Mouse (Mus musculus): ENCODE results near the gene Crcp. TPM values are rescaled to one million over a fixed set of nuclear protein-coding genes. Genes with fewer than 3 reads are reported as not detected.

Gene Crcp
- total and polyA plus RNA-seq, 3 experiments, result 42.3 to 63.2 (median 58.3) TPM

DNA sequence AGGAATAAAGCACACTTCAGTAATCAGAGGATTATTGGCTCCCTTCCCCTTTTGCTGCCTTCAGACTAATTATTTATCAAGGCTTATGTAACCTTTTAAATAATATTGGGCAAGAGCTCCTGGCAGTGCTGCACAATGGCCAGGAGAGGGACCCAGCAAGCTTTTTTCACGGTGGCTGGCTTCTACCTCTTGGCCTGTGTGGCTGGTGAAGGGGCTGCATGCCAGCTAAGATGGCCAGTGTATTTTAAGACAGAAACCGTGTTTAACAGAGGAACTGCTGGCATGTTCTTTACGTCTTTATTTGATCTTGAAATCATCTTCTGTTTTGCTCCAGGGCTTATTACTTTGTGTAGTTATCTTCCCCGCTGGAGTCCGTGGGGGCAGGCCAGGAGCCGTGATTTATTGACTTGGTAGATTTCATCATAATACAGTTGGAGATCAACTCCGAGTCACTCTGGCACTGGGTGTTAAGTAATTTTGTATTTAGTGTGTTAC, 15.2 kb downstream of the Crcp start:
- H3K27me3 ChIP-seq (replicated peaks), result no peaks in the 10 kb centered on the region
- in situ Hi-C loops (cut with MboI; ENCODE audit: low pct_ligation_motif_present, low pct_unique_long_range_greater_than_20kb, low sequenced_read_pairs) (no loop called here), dilution Hi-C loops (cut with MboI; ENCODE audit: extremely low pct_ligation_motif_present, extremely low pct_unique_long_range_greater_than_20kb, low sequenced_read_pairs) (no loop called here)
- no peak for DNase-seq (ENCODE audit: extremely low read depth)
- no peaks in the 10 kb centered on the region; the same call in 1 of the 2 replicates for H3K79me2 ChIP-seq (replicated peaks; ENCODE audit: control insufficient read depth, extremely low read depth, insufficient read depth, poor library complexity, severe bottlenecking)
- H3K9ac ChIP-seq (ENCODE audit: insufficient read depth, low read depth), result no peak overlapping the region
- H3K36me3 ChIP-seq (replicated peaks in 1 of 2; ENCODE audit: control insufficient read depth in 1 of 2, insufficient read depth in 1 of 2, low read length in 1 of 2), result peaks cover 73 to 94% of the 10 kb centered on the region in 2 experiments
- H3K4me3 ChIP-seq (replicated peaks in 1 of 3; ENCODE audit: low read depth in 2 of 3, low read length in 2 of 3, poor library complexity in 1 of 3), result no peak overlapping the region
- TF ChIP-seq SMC3 (IDR thresholded peaks at IDR 0.05; ENCODE audit: low read depth, low read length) (peak; percentile 63), RAD21 (IDR thresholded peaks at IDR 0.05; ENCODE audit: low read depth, low read length) (peak; percentile 55), CTCF (conservative IDR thresholded peaks at IDR 0.05 in 1 of 2, IDR thresholded peaks at IDR 0.05 in 1 of 2; ENCODE audit: low read depth in 2 of 2, low read length in 2 of 2) (peak; percentile 27 to 65; a peak in 3 of 4 replicates), POLR2A (IDR thresholded peaks at IDR 0.05; ENCODE audit: low read depth, low read length) (no peak)
- H3K9me3 ChIP-seq (replicated peaks; ENCODE audit: low read length), result no peaks in the 10 kb centered on the region
- H3K4me2 ChIP-seq (ENCODE audit: insufficient read depth, low read depth, poor library complexity, severe bottlenecking), result no peak overlapping the region
- no peak overlapping the region for H3K27ac ChIP-seq (ENCODE audit: insufficient read depth, low read depth)
- H3K4me1 ChIP-seq (ENCODE audit: control insufficient read depth in 1 of 2, insufficient read depth in 2 of 2), result peaks cover 0 to 10% of the 10 kb centered on the region in 2 experiments; a peak in 2 of 4 replicates

DNA sequence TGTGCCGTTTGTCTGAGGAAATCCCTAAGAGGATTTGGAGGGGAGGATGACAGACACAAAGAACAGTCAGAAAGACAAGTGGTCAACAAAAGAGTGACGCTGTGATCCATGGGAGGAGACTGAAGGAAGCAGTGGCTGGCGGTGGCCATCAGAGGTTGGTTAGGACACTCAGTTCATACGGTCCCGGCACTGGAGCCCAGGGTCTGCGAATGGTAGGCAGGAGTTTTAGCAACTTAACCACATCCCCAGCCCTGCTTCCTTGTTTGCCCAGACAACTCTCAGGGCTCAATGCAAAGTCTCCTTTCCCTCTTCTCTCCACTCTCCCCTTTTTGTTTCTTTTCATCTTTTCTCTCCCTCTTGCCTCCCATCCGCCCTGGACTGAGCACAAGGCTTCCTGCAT, 17.0 kb downstream of the Crcp start:
- Histone ChIP-seq H3K4me3 (replicated peaks in 1 of 3; ENCODE audit: low read depth in 2 of 3, low read length in 2 of 3, poor library complexity in 1 of 3) (no peak overlapping the region), H3K79me2 (replicated peaks; ENCODE audit: control insufficient read depth, extremely low read depth, insufficient read depth, poor library complexity, severe bottlenecking) (no peaks in the 10 kb centered on the region; the same call in 1 of the 2 replicates), H3K27ac (ENCODE audit: insufficient read depth, low read depth) (no peak overlapping the region), H3K9me3 (replicated peaks; ENCODE audit: low read length) (no peaks in the 10 kb centered on the region), H3K4me2 (ENCODE audit: insufficient read depth, low read depth, poor library complexity, severe bottlenecking) (no peak overlapping the region), H3K27me3 (replicated peaks) (no peaks in the 10 kb centered on the region), H3K36me3 (replicated peaks in 1 of 2; ENCODE audit: control insufficient read depth in 1 of 2, insufficient read depth in 1 of 2, low read length in 1 of 2) (peaks cover 72 to 93% of the 10 kb centered on the region in 2 experiments), H3K9ac (ENCODE audit: insufficient read depth, low read depth) (no peak overlapping the region), H3K4me1 (ENCODE audit: control insufficient read depth in 1 of 2, insufficient read depth in 2 of 2) (peaks cover 0 to 15% of the 10 kb centered on the region in 2 experiments; a peak in 2 of 4 replicates)
- dilution Hi-C loops (cut with MboI; ENCODE audit: extremely low pct_ligation_motif_present, extremely low pct_unique_long_range_greater_than_20kb, low sequenced_read_pairs) (no loop called here), in situ Hi-C loops (cut with MboI; ENCODE audit: low pct_ligation_motif_present, low pct_unique_long_range_greater_than_20kb, low sequenced_read_pairs) (loop anchor here (5.0 kb wide), 1 partner anchor 91 kb away; no protein-coding TSS in a partner anchor)
- DNase-seq (ENCODE audit: extremely low read depth), result no peak
- no peak for TF ChIP-seq JUN (IDR thresholded peaks at IDR 0.05; ENCODE audit: insufficient read depth, low read depth, low read length)
- no peak for TF ChIP-seq SMC3 (IDR thresholded peaks at IDR 0.05; ENCODE audit: low read depth, low read length)
- no peak for TF ChIP-seq JUND (conservative IDR thresholded peaks at IDR 0.05; ENCODE audit: low read depth, low read length)
- no peak for TF ChIP-seq IRF4 (IDR thresholded peaks at IDR 0.05; ENCODE audit: low read depth, low read length)
- TF ChIP-seq MAX (IDR thresholded peaks at IDR 0.05; ENCODE audit: low read length), result no peak
- TF ChIP-seq RAD21 (IDR thresholded peaks at IDR 0.05; ENCODE audit: low read depth, low read length), result no peak
- no peak for TF ChIP-seq NELFE (IDR thresholded peaks at IDR 0.05; ENCODE audit: low read depth, low read length)
- TF ChIP-seq PAX5 (IDR thresholded peaks at IDR 0.05; ENCODE audit: low read length), result no peak
- no peak for TF ChIP-seq MYC (IDR thresholded peaks at IDR 0.05; ENCODE audit: low read depth, low read length)
- no peak for TF ChIP-seq RCOR1 (conservative IDR thresholded peaks at IDR 0.05; ENCODE audit: low read depth, low read length)
- TF ChIP-seq POLR2AphosphoS2 (IDR thresholded peaks at IDR 0.05; ENCODE audit: low read depth, low read length), result no peak
- TF ChIP-seq CHD1 (IDR thresholded peaks at IDR 0.05; ENCODE audit: low read depth, low read length), result no peak
- TF ChIP-seq ZC3H11A (IDR thresholded peaks at IDR 0.05; ENCODE audit: low read depth, low read length), result no peak
- no peak for TF ChIP-seq NRF1 (IDR thresholded peaks at IDR 0.05; ENCODE audit: low read depth, low read length)
- TF ChIP-seq SIN3A (IDR thresholded peaks at IDR 0.05; ENCODE audit: low read length), result no peak
- no peak for TF ChIP-seq MXI1 (IDR thresholded peaks at IDR 0.05; ENCODE audit: low read depth, low read length)
- no peak for TF ChIP-seq HCFC1 (IDR thresholded peaks at IDR 0.05; ENCODE audit: low read depth, low read length)
- no peak for TF ChIP-seq KAT2A (IDR thresholded peaks at IDR 0.05; ENCODE audit: insufficient replicate concordance, low read length)
- TF ChIP-seq MAFK (IDR thresholded peaks at IDR 0.05; ENCODE audit: insufficient replicate concordance, low read length), result no peak
- TF ChIP-seq UBTF (IDR thresholded peaks at IDR 0.05; ENCODE audit: low read depth, low read length), result no peak

All from CH12.LX (cell line).